Mouse (Mus musculus): ENCODE results near the gene Fndc3b.

The Fndc3b gene

DNA sequence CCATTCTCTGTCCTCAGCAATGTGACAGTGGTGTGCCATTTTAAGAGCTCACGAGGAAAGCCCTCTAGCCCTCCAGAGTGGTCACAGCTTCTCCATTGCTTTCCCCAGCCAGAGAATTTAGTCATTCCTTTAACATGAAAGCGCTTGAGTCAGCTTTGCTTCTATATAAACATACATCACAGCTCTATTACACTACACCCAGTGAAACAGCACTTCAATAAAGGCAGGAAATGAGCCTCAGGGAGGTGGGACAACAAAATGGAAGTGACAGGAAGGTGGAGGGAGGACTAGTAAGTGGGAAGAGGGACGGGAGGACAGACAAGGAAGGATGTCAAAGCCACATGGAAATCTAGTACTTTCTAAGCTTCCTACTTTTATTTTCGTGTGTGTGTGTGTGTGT lies 88.7 kb downstream of the Fndc3b start:
- in situ Hi-C loops (cut with MboI), result no loop called here

DNA sequence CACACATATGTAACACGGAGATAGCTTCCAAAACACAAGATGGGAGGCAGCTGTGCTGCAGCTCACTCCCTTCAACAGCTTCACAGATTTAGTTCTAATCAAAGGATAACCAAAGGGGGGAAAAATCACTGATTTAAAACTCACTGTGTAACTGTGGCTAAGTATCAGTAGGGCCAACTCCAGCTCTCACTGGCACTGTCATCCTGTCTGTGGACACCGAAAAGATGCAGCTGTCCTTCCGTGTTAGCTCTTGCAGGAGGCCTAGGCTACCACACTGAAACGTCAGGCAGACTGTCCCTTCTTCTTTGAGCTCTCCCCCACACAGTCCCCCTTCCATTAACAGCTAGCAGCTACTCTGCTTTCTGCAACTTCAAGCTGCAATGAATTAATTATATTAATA lies 89.9 kb downstream of the Fndc3b start:
- in situ Hi-C loops (cut with MboI), result no loop called here

DNA sequence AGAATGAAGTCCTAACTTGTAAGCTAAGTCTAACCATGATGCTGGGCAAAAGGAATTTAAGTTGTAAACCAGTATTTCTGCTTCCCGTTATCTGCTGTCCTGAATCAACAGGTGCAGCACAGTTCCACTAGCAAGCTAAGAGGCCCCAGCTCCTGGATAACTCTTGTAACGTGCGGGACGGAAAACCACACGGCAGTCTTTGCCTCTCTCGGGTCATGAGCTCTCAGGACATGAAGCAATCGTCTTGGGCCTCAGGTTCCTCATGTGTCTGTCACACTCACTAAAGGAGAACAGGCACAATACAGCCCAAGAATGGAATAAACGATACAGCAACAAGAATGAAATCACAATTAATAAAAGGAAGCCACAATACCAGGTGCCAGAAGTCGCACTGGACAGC lies 93.4 kb downstream of the Fndc3b start:
- in situ Hi-C loops (cut with MboI), result no loop called here

DNA sequence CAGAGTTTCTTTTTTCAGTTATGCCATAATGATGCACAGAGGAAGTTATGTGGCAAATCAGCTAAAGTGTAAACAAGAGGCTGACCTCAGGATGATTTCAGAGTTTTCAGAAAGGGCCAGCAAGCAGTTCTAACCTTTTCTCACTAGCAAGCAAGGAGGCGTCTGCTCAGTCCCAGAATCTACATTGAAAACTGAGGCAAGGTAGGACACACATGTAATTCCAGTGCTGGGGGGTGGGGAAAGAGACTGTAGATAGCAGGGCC lies 93.9 kb downstream of the Fndc3b start:
- in situ Hi-C loops (cut with MboI), result no loop called here

DNA sequence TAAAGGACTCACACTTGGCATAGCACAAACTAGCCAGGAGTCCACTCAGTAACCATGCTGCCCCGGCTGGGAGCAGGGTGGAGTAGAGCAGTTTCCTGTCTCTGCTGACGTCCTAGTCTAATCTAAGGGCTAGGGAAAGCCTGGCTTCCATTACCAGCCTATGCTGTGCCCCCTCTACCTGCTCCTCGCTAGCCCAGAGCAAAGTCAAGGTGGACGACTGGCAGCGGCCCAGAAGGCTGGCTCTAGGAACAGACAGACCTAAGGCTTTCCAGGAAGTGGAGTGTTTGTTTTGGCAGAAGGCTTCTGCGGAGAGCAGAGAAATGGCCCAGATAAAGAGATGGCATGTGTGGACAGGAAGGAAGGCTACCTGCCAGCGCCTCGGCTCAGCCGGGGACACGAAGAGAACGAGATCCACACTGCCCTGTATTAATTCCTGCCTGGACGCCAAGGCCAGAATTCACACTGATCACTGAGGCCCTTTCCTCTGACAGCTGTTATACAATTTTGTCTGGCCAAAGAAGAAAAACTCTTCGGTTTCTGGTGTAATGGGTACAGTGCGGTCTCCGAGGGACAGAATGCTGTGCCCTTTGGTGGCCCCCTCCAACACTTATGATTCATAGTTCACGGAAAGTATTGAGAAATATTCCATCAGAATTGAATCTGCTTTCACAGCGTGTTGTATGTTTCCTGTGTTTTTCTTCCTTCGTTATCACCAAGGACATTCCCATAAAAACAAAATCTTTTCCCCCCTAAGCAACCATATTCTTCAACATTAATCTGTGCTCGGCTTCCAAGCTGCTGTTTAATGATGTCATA lies 94.5 kb downstream of the Fndc3b start:
- in situ Hi-C loops (cut with MboI), result no loop called here

DNA sequence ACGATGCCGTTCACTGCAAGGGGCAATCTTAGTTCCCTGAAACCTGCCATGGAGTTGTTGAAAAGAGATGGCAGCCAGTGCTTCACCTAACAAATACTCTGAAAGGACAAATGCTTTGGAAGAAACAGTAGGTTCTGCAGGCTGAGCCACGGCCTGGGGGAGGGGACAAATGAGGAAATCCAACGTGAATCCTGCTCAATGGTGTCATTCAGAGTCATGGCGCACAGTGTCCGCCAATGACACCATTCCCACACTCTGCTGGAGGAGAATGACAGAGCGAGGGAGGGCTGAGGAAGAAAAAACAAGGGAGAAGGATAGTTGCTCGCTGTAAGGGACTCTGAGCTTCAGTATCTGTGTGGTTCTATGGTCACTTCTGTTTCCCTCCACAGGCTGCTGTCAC lies 95.6 kb downstream of the Fndc3b start:
- in situ Hi-C loops (cut with MboI), result no loop called here

DNA sequence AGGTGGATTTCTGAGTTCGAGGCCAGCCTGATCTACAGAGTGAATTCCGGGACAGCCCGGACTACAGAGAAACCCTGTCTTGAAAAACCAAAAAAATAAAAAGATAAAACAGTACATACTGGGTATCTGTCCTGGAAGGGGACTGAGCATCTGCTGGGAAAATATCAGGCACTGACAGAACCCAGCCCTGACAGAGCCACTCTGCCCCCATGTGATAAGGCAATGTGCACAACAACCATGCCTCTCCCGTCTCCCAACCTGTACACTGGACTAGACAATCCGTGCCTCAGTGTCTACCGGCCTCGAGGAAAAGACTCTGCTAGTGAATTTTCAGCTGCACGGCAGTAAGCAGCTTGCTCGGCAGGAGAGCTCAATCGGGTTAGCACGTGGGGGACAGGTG lies 97.3 kb downstream of the Fndc3b start:
- in situ Hi-C loops (cut with MboI), result no loop called here

DNA sequence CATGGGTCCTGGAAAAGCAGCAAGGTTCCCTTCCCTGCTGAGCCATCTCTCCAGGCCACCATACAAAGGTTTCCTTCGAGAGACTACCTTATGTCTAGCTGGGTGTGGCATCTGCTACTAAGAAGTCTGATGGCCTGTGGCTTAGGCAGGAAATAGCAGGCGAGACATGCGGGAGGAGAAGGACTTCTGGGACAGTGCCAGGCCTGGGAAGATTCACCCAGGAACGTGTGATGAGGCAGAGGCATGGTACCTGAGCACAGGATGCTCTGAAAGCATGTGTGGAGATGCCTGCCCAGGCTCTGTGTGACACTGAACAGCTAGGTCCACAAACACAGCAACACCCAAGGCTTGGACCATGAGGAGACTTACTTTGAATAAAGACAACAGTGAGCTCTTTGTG lies 98.1 kb downstream of the Fndc3b start:
- in situ Hi-C loops (cut with MboI), result no loop called here

DNA sequence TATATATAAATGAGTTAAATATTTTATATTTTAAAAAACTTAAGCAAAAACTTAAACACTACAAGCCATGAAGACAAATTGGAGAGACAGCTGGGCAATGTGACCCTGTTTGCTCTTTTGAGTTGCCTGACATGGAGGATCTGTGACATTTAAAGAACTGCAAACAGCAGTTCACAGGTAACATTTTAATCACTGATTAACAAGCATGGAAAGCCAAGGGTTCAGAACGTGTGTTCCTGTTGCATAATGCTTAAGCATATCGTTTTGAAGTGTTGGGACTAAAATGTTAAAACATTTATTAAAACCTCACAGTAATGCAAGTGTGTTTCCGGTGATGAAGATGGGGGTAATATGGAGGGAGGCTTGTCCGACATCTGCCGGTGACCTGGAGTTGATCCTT lies 99.1 kb downstream of the Fndc3b start:
- in situ Hi-C loops (cut with MboI), result no loop called here

DNA sequence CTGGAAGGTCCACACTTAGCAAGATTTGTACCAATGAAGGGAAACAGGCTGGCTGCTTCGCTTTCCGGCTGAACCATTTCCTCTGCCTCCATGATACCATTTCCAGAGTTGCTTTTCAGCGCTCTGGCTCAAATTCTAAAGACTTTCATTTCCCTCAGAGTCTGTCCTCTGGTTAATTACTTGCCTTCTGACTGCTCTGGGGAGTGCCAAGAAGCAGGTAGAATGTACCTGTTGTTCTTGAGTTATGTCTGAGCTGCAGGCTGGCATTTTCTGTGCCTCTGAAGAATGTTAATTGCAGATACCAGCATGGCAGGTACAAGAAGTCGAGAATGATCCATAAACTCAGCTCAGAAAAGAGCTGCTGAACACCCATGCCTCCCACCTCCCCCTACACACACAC lies 100.6 kb downstream of the Fndc3b start:
- in situ Hi-C loops (cut with MboI), result no loop called here

DNA sequence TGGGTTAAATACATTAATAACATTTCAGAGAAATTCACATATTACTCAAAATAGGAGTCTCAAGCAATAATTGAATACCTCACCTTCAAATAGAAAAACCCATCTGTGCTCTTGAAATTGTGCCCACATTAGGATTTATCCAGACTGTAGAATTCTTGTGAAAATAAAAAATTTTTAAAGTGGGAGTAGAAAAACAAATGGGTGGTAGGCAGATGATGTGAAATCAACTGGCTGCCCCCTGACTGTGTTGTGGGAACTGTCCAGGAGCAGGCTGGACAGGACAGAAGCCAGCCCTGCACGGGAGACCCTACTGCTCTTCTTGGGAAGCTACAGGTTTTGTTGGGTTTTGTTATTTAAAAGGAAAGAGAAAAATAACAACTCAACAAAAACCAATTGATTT lies 101.0 kb downstream of the Fndc3b start:
- in situ Hi-C loops (cut with MboI), result no loop called here

DNA sequence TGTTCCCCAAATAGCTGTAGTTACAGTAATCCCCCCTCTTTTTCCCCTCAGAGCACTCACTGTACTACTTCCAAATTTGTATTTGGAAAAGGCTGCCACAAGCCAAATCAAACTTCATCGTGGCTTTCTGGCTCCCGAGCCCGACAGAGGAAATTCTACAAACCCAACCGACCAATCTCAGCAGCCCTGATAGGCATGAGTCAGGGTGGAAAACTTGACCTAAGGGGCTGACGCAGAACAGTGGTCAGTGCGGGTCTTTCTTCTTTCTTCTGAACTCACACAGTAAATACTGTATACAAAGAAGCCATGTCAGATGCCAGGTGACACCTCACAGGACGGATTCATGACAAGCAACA lies 103.3 kb downstream of the Fndc3b start:
- in situ Hi-C loops (cut with MboI), result no loop called here

DNA sequence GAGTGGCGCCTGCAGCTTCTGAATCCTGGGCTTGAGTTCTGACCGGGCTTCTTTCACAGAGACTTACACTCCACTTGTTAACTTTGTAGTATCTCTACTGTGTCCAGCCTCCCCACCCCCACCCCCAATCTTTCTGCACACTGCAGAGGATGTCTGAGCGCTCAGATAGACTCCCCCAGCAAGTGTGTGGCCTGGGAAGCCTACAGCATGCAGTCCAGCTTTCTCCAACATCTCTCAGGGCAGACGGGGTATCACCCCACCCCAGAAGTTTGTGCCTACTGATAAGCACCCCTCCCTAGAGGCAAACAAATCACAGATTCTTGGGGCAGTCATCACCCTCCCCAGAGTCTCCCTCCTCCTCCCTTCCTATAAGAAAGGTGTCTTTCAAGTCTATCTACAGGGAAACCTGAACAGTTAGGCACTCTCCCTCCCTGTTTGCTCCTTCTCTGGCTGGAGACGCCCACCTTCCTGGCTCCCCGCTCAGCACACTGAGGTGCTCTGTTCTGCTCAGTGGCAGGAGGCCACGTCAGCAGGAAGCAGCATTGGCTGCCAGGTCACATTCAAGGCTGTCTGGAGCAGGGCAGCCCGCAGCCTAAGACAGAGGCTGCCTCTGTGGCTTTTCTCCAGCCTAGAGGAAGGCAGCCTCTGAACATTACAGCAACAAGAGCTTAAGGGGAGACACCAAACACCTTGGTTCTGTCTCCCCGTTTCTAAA lies 103.9 kb downstream of the Fndc3b start:
- in situ Hi-C loops (cut with MboI), result no loop called here

DNA sequence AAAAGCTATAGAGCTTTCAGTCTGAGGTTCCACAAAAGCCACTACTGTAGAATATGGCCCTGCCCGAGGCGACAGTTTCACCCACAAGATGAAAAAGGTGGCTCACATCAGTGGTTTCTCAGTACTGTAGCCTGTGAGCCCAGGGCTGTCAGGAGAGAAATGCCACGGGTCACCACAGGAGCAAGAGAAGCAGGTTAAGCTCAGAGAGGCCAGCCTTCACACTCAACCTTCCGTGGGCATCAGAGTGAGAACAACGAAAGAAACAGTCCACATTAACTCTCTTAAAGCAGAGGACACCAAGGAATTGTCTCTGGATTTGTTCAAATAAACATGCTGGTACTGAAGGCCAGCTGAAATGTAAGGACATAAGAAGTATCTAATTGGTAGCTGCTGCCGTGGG lies 104.5 kb downstream of the Fndc3b start:
- in situ Hi-C loops (cut with MboI), result no loop called here

DNA sequence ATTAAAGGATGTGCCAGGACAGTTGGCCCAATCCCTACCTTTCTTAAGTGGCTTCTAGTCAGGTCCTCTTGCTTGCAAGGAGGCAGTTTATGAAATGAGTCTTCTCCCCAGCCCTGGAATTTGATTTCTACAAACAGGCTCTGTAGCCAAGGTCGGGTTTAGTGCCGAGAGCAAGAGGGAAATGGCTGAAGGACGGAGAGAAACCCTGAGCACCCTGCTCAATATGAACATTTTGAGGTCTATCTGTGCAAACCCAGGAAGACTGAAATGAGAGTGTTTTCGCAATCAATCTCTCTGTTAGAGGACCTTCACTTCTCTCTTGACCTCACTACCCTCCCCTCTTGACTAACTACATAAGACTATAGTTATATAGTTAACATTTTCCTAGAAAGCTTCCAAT lies 105.5 kb downstream of the Fndc3b start:
- in situ Hi-C loops (cut with MboI), result no loop called here

DNA sequence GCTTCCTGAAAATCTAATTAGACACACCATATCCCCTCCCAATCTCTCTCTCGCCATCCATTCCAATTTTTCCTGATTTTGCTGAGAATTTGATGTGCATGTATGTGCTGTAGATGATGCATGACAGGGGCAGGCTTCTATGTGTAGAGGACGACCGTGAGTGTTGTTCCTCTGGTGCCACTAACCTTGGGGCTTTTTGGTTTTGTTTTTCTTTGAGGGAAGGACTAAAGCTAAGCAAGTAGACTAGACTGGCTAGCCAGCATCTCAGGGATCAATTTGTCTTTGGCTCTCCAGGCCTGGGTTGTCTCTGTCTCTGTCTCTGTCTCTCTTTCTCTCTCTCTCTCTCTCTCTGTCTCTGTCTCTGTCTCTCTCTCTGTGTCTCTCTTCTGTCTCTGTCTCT lies 106.0 kb downstream of the Fndc3b start:
- in situ Hi-C loops (cut with MboI), result no loop called here

DNA sequence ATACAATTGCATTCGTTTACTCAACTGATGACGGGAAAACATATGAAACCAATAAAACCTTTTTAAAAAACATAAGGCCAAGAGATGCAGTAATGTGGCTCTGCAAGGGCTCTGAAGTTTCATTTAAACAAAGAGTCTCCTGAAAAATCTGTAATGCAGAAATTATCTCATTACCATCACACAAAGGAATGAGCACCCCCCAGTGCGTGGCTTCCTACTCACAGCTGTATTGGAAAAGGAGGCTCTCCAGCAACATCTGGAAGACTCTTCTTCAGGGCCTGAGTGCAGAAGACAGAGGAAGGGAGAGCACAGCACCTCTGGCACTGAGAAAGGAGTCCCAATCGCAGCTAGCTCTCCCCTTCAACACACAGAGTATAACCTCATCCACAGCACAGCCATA lies 106.5 kb downstream of the Fndc3b start:
- in situ Hi-C loops (cut with MboI), result no loop called here

DNA sequence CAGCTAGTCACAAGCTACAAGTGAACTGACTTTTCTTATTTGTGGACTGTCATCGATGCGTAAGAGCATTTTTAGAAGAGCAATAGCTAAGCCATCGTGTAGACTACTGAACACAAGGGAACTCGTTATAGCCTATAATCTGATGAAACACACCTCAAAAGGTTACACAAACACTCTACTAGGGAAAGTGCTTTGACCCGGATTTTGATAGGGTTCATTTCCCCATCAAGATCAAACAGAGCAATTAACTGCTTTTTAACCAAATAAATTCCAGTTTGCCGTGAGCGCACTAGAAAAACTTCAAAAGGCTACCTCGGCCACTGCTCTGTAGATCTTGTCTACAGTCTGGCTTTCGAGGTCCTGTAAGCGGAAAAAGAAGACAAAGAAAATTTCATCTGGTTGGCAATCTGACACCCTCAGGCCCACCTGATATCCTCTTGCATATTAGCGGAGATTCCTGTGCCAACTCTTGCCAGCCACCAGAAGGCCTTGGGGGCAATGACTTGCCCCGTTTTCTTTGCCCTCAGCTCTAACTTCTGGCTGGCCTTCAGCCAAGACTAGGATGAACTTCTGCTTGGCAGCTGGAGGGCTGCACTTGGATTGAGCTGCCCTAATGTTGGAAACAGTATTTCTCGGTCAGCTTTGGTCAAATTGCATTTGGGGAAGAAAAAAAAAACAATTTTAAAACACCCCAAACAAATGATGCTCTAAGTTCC lies 107.0 kb downstream of the Fndc3b start:
- in situ Hi-C loops (cut with MboI), result no loop called here

DNA sequence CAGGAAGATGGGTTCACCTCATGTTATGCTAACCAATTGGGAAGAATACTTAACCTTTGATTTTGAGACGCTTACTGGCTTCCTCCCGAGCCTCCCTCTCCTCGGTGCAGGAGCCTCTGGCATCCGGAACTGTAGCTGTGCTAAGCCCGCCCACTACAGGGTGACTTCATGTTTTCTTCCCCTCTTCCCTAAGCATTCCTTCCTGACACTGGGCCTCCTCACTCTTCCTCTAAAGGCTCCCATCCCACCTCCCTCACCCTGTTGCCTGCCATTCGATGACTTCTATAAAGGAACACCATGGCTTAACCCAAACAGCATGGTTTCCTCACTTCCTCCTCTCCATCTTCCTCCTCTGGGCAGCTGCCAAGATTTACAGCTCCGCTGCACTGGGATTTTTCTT lies 110.5 kb downstream of the Fndc3b start:
- in situ Hi-C loops (cut with MboI), result no loop called here

DNA sequence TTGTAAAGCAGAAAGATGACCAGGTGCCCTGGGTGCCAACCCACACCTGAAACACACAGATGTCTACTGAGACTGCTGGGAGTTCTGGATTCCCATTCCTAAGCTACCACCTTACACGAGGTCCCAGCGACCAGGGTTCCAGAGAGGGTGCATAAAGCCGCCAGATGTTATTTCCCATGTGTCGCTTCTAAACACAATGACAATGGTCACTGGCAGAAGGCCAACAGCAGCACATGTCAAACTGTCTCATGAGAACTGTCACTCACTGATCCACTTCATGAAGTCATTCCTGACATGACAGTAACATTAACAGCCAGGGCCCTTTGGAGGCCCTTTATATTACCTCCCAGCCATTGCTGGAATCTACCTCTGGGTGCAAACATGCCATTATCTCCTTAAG lies 110.9 kb downstream of the Fndc3b start:
- in situ Hi-C loops (cut with MboI), result no loop called here

DNA sequence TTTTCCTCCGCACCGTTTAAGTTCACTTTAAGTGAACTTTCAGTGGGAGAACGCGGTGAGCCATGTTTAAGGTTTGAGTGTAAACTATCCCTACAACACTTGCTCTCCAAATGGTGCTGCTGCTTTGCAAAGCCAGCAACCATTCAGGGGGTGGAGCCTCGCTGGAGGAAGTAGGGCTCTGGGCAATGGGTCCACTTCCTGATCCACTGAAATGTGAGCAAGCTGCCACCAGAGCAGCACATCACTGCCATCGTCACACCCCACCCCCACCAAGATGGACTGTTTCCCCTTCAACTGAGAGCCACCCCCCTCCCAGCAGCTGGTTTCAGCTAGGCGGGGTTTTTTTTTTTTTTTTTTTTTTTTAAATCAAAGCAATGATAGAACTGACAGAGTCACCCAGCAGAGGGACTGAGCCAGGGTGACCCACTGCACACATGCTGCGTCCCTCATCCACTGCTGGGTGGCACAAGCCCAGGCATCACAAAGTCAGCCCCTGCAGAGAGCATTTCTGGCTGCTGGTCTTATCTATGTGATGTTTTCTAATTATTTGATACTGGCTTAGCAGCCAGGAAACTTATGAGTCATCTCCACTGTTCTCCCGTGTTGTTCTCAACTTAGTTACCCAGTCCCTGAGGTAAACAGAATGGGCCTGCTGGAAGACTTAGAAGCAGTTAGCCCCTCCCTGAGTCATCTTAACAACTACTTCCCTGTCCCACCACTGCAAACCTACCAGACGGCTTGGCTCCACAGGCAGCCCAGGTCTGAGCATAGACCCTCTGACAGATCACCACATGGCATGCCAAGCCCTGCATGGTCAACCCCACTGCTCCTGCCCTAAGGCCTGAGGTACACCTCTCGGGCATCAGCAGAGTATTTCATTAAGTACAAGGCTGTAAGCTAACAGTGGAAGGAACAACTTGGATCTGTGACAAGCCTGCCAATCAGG lies 112.4 kb downstream of the Fndc3b start:
- in situ Hi-C loops (cut with MboI), result no loop called here

DNA sequence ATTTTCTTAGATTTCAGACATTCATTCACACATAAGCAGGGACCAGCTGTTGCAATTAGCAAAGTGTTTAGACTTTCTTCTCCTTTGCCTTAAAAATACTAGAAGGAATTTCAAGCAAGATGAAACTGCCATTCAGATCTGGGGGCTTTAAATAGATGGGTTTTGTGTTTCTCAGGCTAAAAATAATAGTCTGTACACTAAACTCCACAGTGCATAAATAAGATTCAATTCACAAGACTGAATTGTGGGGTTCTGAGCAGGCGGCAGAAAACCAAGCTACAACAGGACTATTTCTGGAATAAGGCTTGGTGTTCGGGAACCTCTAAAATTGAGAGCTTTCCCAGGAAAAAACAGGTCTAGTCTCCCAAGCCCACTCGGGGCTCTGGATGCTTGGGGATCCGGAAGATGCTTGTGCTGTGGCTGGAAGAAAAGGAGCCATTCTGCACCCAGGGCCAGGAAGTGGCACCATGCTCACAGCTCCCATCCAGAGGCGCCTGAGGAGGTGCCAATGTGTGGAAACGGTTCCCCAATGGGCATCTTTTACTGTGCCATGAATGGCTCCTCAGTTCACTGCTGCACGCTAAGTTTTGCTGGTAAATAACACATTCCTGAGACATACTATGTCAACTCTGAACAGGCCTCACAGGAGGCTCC lies 117.5 kb downstream of the Fndc3b start:
- in situ Hi-C loops (cut with MboI), result no loop called here
